Mouse (Mus musculus): ENCODE measurements at regions not wholly inside any gene's neighbourhood (a gene's known extent, or its start where the extent isn't known, plus 50 kb on each side); places are given as distances from the start of the nearest gene placed in this dataset.

GRCm38 (mm10) chr16:30205314-30205815, 61.9 kb downstream of the Cpn2 start:
- TF ChIP-seq CTCF (IDR thresholded peaks at IDR 0.05; ENCODE audit: low read depth), result no peak
- no peak for TF ChIP-seq EP300 (optimal IDR thresholded peaks at IDR 0.05)

Data from stomach, postnatal 0 days (tissue).